Mouse (Mus musculus): ENCODE measurements at regions not wholly inside any gene's neighbourhood (a gene's known extent, or its start where the extent isn't known, plus 50 kb on each side); places are given as distances from the start of the nearest gene placed in this dataset.

- no peaks in the 10 kb centered on the region for H3K27me3 ChIP-seq
- H3K9me3 ChIP-seq = no peaks in the 10 kb centered on the region
- no peak overlapping the region for H3K4me2 ChIP-seq
- no peak overlapping the region for H3K27ac ChIP-seq
- H3K36me3 ChIP-seq = no peaks in the 10 kb centered on the region
- no peak overlapping the region for H3K4me3 ChIP-seq
- H3K4me1 ChIP-seq = no peaks in the 10 kb centered on the region
- H3K9ac ChIP-seq = no peak overlapping the region
- no peak for ATAC-seq (ENCODE audit: borderline replicate concordance, extremely low read depth, low FRiP score, low TSS enrichment)
- WGBS = 64% methylated on average over 6 of the region's 6 CpGs
These were observed 286.0 kb upstream of the Id2 start for GRCm38 (mm10) chr12:25382961-25383360.

GRCm38 (mm10) chr12:25382475-25382874 lies 285.5 kb upstream of the Id2 start:
- no peaks in the 10 kb centered on the region for H3K27me3 ChIP-seq
- H3K9ac ChIP-seq = no peak overlapping the region
- H3K36me3 ChIP-seq = no peaks in the 10 kb centered on the region
- no peaks in the 10 kb centered on the region for H3K4me1 ChIP-seq
- WGBS = 83% methylated on average over 2 of the region's 2 CpGs
- no peak for ATAC-seq (ENCODE audit: borderline replicate concordance, extremely low read depth, low FRiP score, low TSS enrichment)
- H3K9me3 ChIP-seq = no peaks in the 10 kb centered on the region
- H3K4me3 ChIP-seq = no peak overlapping the region
- no peak overlapping the region for H3K27ac ChIP-seq
- H3K4me2 ChIP-seq = no peak overlapping the region

GRCm38 (mm10) chr12:25381619-25382018 lies 284.7 kb upstream of the Id2 start:
- ATAC-seq (ENCODE audit: borderline replicate concordance, extremely low read depth, low FRiP score, low TSS enrichment) = no peak
- H3K36me3 ChIP-seq = no peaks in the 10 kb centered on the region
- no peak overlapping the region for H3K9ac ChIP-seq
- H3K27me3 ChIP-seq = no peaks in the 10 kb centered on the region
- 18% methylated on average over 4 of the region's 4 CpGs for WGBS
- no peak overlapping the region for H3K4me3 ChIP-seq
- no peaks in the 10 kb centered on the region for H3K9me3 ChIP-seq
- H3K27ac ChIP-seq = no peak overlapping the region
- H3K4me1 ChIP-seq = no peaks in the 10 kb centered on the region
- no peak overlapping the region for H3K4me2 ChIP-seq

GRCm38 (mm10) chr12:25379996-25380395 lies 283.1 kb upstream of the Id2 start:
- WGBS = 97% methylated on average over 3 of the region's 3 CpGs
- ATAC-seq (ENCODE audit: borderline replicate concordance, extremely low read depth, low FRiP score, low TSS enrichment) = no peak
- H3K9ac ChIP-seq = no peak overlapping the region
- no peaks in the 10 kb centered on the region for H3K36me3 ChIP-seq
- H3K27ac ChIP-seq = no peak overlapping the region
- H3K4me2 ChIP-seq = no peak overlapping the region
- no peak overlapping the region for H3K4me3 ChIP-seq
- no peaks in the 10 kb centered on the region for H3K27me3 ChIP-seq
- H3K9me3 ChIP-seq = no peaks in the 10 kb centered on the region
- no peaks in the 10 kb centered on the region for H3K4me1 ChIP-seq

GRCm38 (mm10) chr12:25379016-25379415 lies 282.1 kb upstream of the Id2 start:
- no peak for ATAC-seq (ENCODE audit: borderline replicate concordance, extremely low read depth, low FRiP score, low TSS enrichment)
- H3K27me3 ChIP-seq = no peaks in the 10 kb centered on the region
- H3K9me3 ChIP-seq = no peaks in the 10 kb centered on the region
- H3K9ac ChIP-seq = no peak overlapping the region
- H3K27ac ChIP-seq = no peak overlapping the region
- H3K4me2 ChIP-seq = no peak overlapping the region
- H3K36me3 ChIP-seq = no peaks in the 10 kb centered on the region
- no peak overlapping the region for H3K4me3 ChIP-seq
- 84% methylated on average over 9 of the region's 9 CpGs for WGBS
- no peaks in the 10 kb centered on the region for H3K4me1 ChIP-seq

GRCm38 (mm10) chr12:25378036-25378645 lies 281.2 kb upstream of the Id2 start:
- 83% methylated on average over 6 of the region's 6 CpGs for WGBS
- H3K36me3 ChIP-seq = no peaks in the 10 kb centered on the region
- H3K4me3 ChIP-seq = no peak overlapping the region
- H3K27ac ChIP-seq = no peak overlapping the region
- no peak overlapping the region for H3K9ac ChIP-seq
- H3K27me3 ChIP-seq = no peaks in the 10 kb centered on the region
- no peak for ATAC-seq (ENCODE audit: borderline replicate concordance, extremely low read depth, low FRiP score, low TSS enrichment)
- no peaks in the 10 kb centered on the region for H3K4me1 ChIP-seq
- no peaks in the 10 kb centered on the region for H3K9me3 ChIP-seq
- H3K4me2 ChIP-seq = no peak overlapping the region

- Histone ChIP-seq H3K9ac (no peak overlapping the region), H3K9me3 (no peaks in the 10 kb centered on the region), H3K36me3 (no peaks in the 10 kb centered on the region), H3K27ac (no peak overlapping the region), H3K4me1 (no peaks in the 10 kb centered on the region), H3K4me3 (no peak overlapping the region), H3K4me2 (no peak overlapping the region), H3K27me3 (no peaks in the 10 kb centered on the region)
- ATAC-seq (ENCODE audit: borderline replicate concordance, extremely low read depth, low FRiP score, low TSS enrichment) = no peak
- 66% methylated on average over 8 of the region's 8 CpGs for WGBS
These were observed 279.5 kb upstream of the Id2 start for GRCm38 (mm10) chr12:25376451-25376850.

- Histone ChIP-seq H3K4me1 (no peaks in the 10 kb centered on the region), H3K4me3 (no peak overlapping the region), H3K36me3 (no peaks in the 10 kb centered on the region), H3K9ac (no peak overlapping the region), H3K9me3 (no peaks in the 10 kb centered on the region), H3K27ac (no peak overlapping the region), H3K27me3 (no peaks in the 10 kb centered on the region), H3K4me2 (no peak overlapping the region)
- ATAC-seq (ENCODE audit: borderline replicate concordance, extremely low read depth, low FRiP score, low TSS enrichment) = no peak
- WGBS = 97% methylated on average over 1 of the region's 1 CpGs
These were observed 270.6 kb upstream of the Id2 start for GRCm38 (mm10) chr12:25367541-25367940.

- no peak overlapping the region for H3K9ac ChIP-seq
- no peaks in the 10 kb centered on the region for H3K9me3 ChIP-seq
- 42% methylated on average over 3 of the region's 3 CpGs for WGBS
- H3K4me1 ChIP-seq = no peaks in the 10 kb centered on the region
- no peak overlapping the region for H3K4me2 ChIP-seq
- no peak overlapping the region for H3K27ac ChIP-seq
- no peaks in the 10 kb centered on the region for H3K36me3 ChIP-seq
- no peak for ATAC-seq (ENCODE audit: borderline replicate concordance, extremely low read depth, low FRiP score, low TSS enrichment)
- H3K4me3 ChIP-seq = no peak overlapping the region
- no peaks in the 10 kb centered on the region for H3K27me3 ChIP-seq
These were observed 268.8 kb upstream of the Id2 start for GRCm38 (mm10) chr12:25365600-25366267.

GRCm38 (mm10) chr12:25364966-25365568 lies 268.1 kb upstream of the Id2 start:
- H3K4me1 ChIP-seq = no peaks in the 10 kb centered on the region
- H3K27ac ChIP-seq = no peak overlapping the region
- WGBS = 40% methylated on average over 7 of the region's 7 CpGs
- no peak overlapping the region for H3K4me3 ChIP-seq
- H3K9me3 ChIP-seq = no peaks in the 10 kb centered on the region
- H3K27me3 ChIP-seq = no peaks in the 10 kb centered on the region
- no peak overlapping the region for H3K4me2 ChIP-seq
- H3K9ac ChIP-seq = no peak overlapping the region
- ATAC-seq (ENCODE audit: borderline replicate concordance, extremely low read depth, low FRiP score, low TSS enrichment) = no peak
- H3K36me3 ChIP-seq = no peaks in the 10 kb centered on the region

GRCm38 (mm10) chr12:25363839-25364238 lies 266.9 kb upstream of the Id2 start:
- H3K4me2 ChIP-seq = no peak overlapping the region
- WGBS = 77% methylated on average over 9 of the region's 9 CpGs
- H3K4me1 ChIP-seq = no peaks in the 10 kb centered on the region
- no peaks in the 10 kb centered on the region for H3K9me3 ChIP-seq
- no peaks in the 10 kb centered on the region for H3K27me3 ChIP-seq
- H3K4me3 ChIP-seq = no peak overlapping the region
- ATAC-seq (ENCODE audit: borderline replicate concordance, extremely low read depth, low FRiP score, low TSS enrichment) = no peak
- H3K9ac ChIP-seq = no peak overlapping the region
- no peak overlapping the region for H3K27ac ChIP-seq
- no peaks in the 10 kb centered on the region for H3K36me3 ChIP-seq

GRCm38 (mm10) chr12:25363341-25363740 lies 266.4 kb upstream of the Id2 start:
- no peaks in the 10 kb centered on the region for H3K9me3 ChIP-seq
- WGBS = 72% methylated on average over 3 of the region's 3 CpGs
- no peak overlapping the region for H3K4me3 ChIP-seq
- no peak overlapping the region for H3K9ac ChIP-seq
- no peaks in the 10 kb centered on the region for H3K27me3 ChIP-seq
- no peak for ATAC-seq (ENCODE audit: borderline replicate concordance, extremely low read depth, low FRiP score, low TSS enrichment)
- no peak overlapping the region for H3K27ac ChIP-seq
- no peaks in the 10 kb centered on the region for H3K4me1 ChIP-seq
- no peak overlapping the region for H3K4me2 ChIP-seq
- no peaks in the 10 kb centered on the region for H3K36me3 ChIP-seq
